Mouse (Mus musculus) olfactory bulb, adult 2 months (tissue): Measurements from ENCODE around the gene Mxra7.

ENCODE experiments used
- CTCF ChIP-seq: fragments of 200-500 bp; IDR thresholded peaks from 2 replicates; pipeline ENCODE4 v1.5.1; 2012; ENCODE audit warnings: low read depth, mild to moderate bottlenecking, low read length, moderate library complexity; ENCODE audit not compliant: insufficient read depth
- POLR2A ChIP-seq: fragments of 200-500 bp; IDR thresholded peaks from 2 replicates; pipeline ENCODE4 v1.6.1; 2012; ENCODE audit warnings: mild to moderate bottlenecking, low read depth, low read length, moderate library complexity; ENCODE audit not compliant: insufficient read depth

GRCm38 (mm10) chr11:116832172-116832685 lies 4.4 kb upstream of the Mxra7 start:
- TF ChIP-seq POLR2A: no peak
- no peak for TF ChIP-seq CTCF
